In genomic region chr2:146985807-146986206, GRCm38 (mm10) we compare ENCODE assay signal across 24 mouse cellular contexts.
"Had no signal": no experiment of that assay in that cellular context is flagged by ENCODE, and none has a peak within 500 bp of the region (broad histone marks: within the 10 kb centered on the region; RNA-seq: fewer than 3 reads in every experiment).

No protein-coding gene starts in this region.

- DNase-seq: kidney, postnatal 36 days; layer of hippocampus, postnatal 36 days; left cerebral cortex, postnatal 4 days; liver, postnatal 0 days; right cerebral cortex, adult 18-20 months; right cerebral cortex, postnatal 14 days; right cerebral cortex, postnatal 4 days; thymus, adult 2 months; thymus, postnatal 14 days; thymus, postnatal 4 days had no signal

- H3K27ac ChIP-seq: kidney, postnatal 0 days; left cerebral cortex, adult 2 months; limb, embryonic 12.5 days; limb, embryonic 15.5 days; liver, embryonic 14.5 days; macrophage; midbrain, embryonic 12.5 days; midbrain, embryonic 15.5 days; neural tube, embryonic 12.5 days; neural tube, embryonic 15.5 days; stomach, postnatal 0 days had no signal

- H3K36me3 ChIP-seq: limb, embryonic 12.5 days; limb, embryonic 15.5 days; midbrain, embryonic 12.5 days; midbrain, embryonic 15.5 days; neural tube, embryonic 12.5 days; neural tube, embryonic 15.5 days had no signal

- H3K4me1 ChIP-seq: limb, embryonic 12.5 days; limb, embryonic 15.5 days; midbrain, embryonic 15.5 days; neural tube, embryonic 12.5 days; neural tube, embryonic 15.5 days had no signal

- ATAC-seq: liver, postnatal 0 days; lung, postnatal 0 days; midbrain, embryonic 15.5 days had no signal

- H3K4me2 ChIP-seq: limb, embryonic 12.5 days; limb, embryonic 15.5 days; liver, embryonic 11.5 days; lung, embryonic 14.5 days; midbrain, embryonic 12.5 days; midbrain, embryonic 15.5 days; neural tube, embryonic 12.5 days; neural tube, embryonic 15.5 days had no signal

- H3K4me3 ChIP-seq: left cerebral cortex, adult 2 months; limb, embryonic 12.5 days; limb, embryonic 15.5 days; midbrain, embryonic 12.5 days; midbrain, embryonic 15.5 days; neural tube, embryonic 12.5 days; neural tube, embryonic 15.5 days had no signal

- H3K9ac ChIP-seq: limb, embryonic 12.5 days; limb, embryonic 15.5 days; liver, embryonic 14.5 days; liver, postnatal 0 days; lung, embryonic 14.5 days; midbrain, embryonic 12.5 days; midbrain, embryonic 15.5 days; neural tube, embryonic 12.5 days; neural tube, embryonic 15.5 days had no signal

- H3K9me3 ChIP-seq: limb, embryonic 12.5 days; limb, embryonic 15.5 days; midbrain, embryonic 12.5 days; midbrain, embryonic 15.5 days; neural tube, embryonic 12.5 days; neural tube, embryonic 15.5 days had no signal

- H3K27me3 ChIP-seq: limb, embryonic 12.5 days; limb, embryonic 15.5 days; midbrain, embryonic 12.5 days; midbrain, embryonic 15.5 days; neural tube, embryonic 12.5 days; neural tube, embryonic 15.5 days had no signal
